Mouse (Mus musculus) MEL (cell line): Measurements from ENCODE around the gene Gm3336.

Experiments
- CHD1 ChIP-seq: IDR thresholded peaks from 2 replicates; pipeline ENCODE4 v1.6.1; 2012; ENCODE audit warnings: low read depth, mild to moderate bottlenecking, inconsistent platforms, low read length, improper control_type of control experiment
- CHD2 ChIP-seq: IDR thresholded peaks from 2 replicates; pipeline ENCODE4 v1.6.1; 2011; ENCODE audit warnings: low read length, improper control_type of control experiment
- CTCF ChIP-seq, 3 experiments: IDR thresholded peaks in 2 of 3; conservative IDR thresholded peaks in 1 of 3; 2 replicates each; pipeline ENCODE4 v1.5.1; 2011 to 2012; ENCODE audit warnings: low read length in 3 of 3, low read depth in 2 of 3, mild to moderate bottlenecking in 2 of 3, improper control_type of control experiment in 1 of 3, inconsistent platforms in 1 of 3, mixed read lengths in 1 of 3, moderate library complexity in 1 of 3; ENCODE audit not compliant: control insufficient read depth in 1 of 3, insufficient read depth in 1 of 3, poor library complexity in 1 of 3, severe bottlenecking in 1 of 3
- E2F4 ChIP-seq: IDR thresholded peaks from 2 replicates; pipeline ENCODE4 v1.6.1; 2011; ENCODE audit warnings: low read depth, low read length, improper control_type of control experiment, borderline replicate concordance
- ETS1 ChIP-seq: IDR thresholded peaks from 2 replicates; pipeline ENCODE4 v1.6.1; 2012; ENCODE audit warnings: low read depth, mild to moderate bottlenecking, inconsistent platforms, low read length, improper control_type of control experiment, moderate library complexity
- POLR2A ChIP-seq, 2 experiments: IDR thresholded peaks; 2 replicates each; pipeline ENCODE4 v1.6.1; 2011 to 2012; ENCODE audit warnings: low read length in 2 of 2, mild to moderate bottlenecking in 2 of 2, control low read depth in 1 of 2, improper control_type of control experiment in 1 of 2, low read depth in 1 of 2, moderate library complexity in 1 of 2; ENCODE audit not compliant: control insufficient read depth in 1 of 2, insufficient read depth in 1 of 2, poor library complexity in 1 of 2
- POLR2AphosphoS5 ChIP-seq: IDR thresholded peaks from 2 replicates; pipeline ENCODE4 v1.6.1; 2012; ENCODE audit warnings: low read depth, borderline replicate concordance, mild to moderate bottlenecking, inconsistent platforms, low read length, moderate library complexity, mixed read lengths
- SMC3 ChIP-seq: IDR thresholded peaks from 2 replicates; pipeline ENCODE4 v1.6.1; 2011; ENCODE audit warnings: low read depth, low read length, improper control_type of control experiment
- TAL1 ChIP-seq: IDR thresholded peaks from 2 replicates; pipeline ENCODE4 v1.6.1; 2012; ENCODE audit warnings: mild to moderate bottlenecking, inconsistent platforms, low read length, moderate library complexity, mixed read lengths
- TCF12 ChIP-seq: IDR thresholded peaks from 2 replicates; pipeline ENCODE4 v1.6.1; 2014; ENCODE audit warnings: low read depth, mild to moderate bottlenecking, inconsistent platforms, low read length, improper control_type of control experiment, moderate library complexity
- USF1 ChIP-seq: IDR thresholded peaks from 2 replicates; pipeline ENCODE4 v1.6.1; 2014; ENCODE audit warnings: low read depth, mild to moderate bottlenecking, inconsistent platforms, low read length, improper control_type of control experiment, moderate library complexity
- USF2 ChIP-seq, 2 experiments: IDR thresholded peaks; 2 replicates each; pipeline ENCODE4 v1.6.1; 2011 to 2012; ENCODE audit warnings: improper control_type of control experiment in 2 of 2, low read length in 2 of 2, borderline replicate concordance in 1 of 2, inconsistent platforms in 1 of 2, low read depth in 1 of 2, mild to moderate bottlenecking in 1 of 2; ENCODE audit not compliant: insufficient read depth in 1 of 2

DNA sequence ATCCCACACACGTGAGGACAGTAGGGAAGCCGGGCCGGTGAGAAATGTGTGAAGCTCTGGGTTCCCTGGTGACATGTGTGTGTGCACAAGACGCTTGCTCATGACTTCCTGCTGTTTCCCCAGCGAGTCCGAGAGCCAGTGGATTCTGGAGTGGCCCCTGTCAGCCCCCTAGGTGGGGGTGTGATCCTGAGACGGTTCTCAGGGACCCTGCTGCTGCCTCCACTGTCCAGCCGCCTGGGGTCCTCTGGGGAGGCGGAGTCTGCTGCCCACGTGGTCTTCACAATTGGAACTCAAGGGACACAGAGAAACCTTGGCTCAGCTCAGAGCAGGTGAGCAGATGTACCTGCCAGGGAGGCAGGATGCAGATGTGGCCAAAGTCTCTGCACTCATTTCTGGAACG is 8.4 kb downstream of the Gm3336 start:
- TF ChIP-seq ETS1 (no peak), CHD1 (no peak), USF1 (no peak), TCF12 (no peak), USF2 (IDR thresholded peaks at IDR 0.05; ENCODE audit: borderline replicate concordance in 1 of 2, insufficient read depth in 1 of 2, low read depth in 1 of 2, low read length in 2 of 2) (no peak), CTCF (IDR thresholded peaks at IDR 0.05 in 2 of 3, conservative IDR thresholded peaks at IDR 0.05 in 1 of 3; ENCODE audit: control insufficient read depth in 1 of 3, insufficient read depth in 1 of 3, low read depth in 2 of 3, low read length in 3 of 3, poor library complexity in 1 of 3, severe bottlenecking in 1 of 3) (no peak), POLR2A (IDR thresholded peaks at IDR 0.05; ENCODE audit: control insufficient read depth in 1 of 2, insufficient read depth in 1 of 2, low read depth in 1 of 2, low read length in 2 of 2, poor library complexity in 1 of 2) (no peak), SMC3 (no peak), POLR2AphosphoS5 (no peak), E2F4 (no peak), CHD2 (no peak), TAL1 (no peak)
